Mouse (Mus musculus) MEL (cell line): ENCODE measurements at regions not wholly inside any gene's neighbourhood (a gene's known extent, or its start where the extent isn't known, plus 50 kb on each side); places are given as distances from the start of the nearest gene placed in this dataset.

ENCODE experiments used
- BHLHE40 ChIP-seq: IDR thresholded peaks from 2 replicates; pipeline ENCODE4 v1.6.1; 2012; ENCODE audit warnings: low read depth, mild to moderate bottlenecking, inconsistent platforms, low read length, improper control_type of control experiment, borderline replicate concordance
- CHD2 ChIP-seq: IDR thresholded peaks from 2 replicates; pipeline ENCODE4 v1.6.1; 2011; ENCODE audit warnings: low read length, improper control_type of control experiment
- CTCF ChIP-seq, 3 experiments: IDR thresholded peaks in 2 of 3; conservative IDR thresholded peaks in 1 of 3; 2 replicates each; pipeline ENCODE4 v1.5.1; 2011 to 2012; ENCODE audit warnings: low read length in 3 of 3, low read depth in 2 of 3, mild to moderate bottlenecking in 2 of 3, improper control_type of control experiment in 1 of 3, inconsistent platforms in 1 of 3, mixed read lengths in 1 of 3, moderate library complexity in 1 of 3; ENCODE audit not compliant: control insufficient read depth in 1 of 3, insufficient read depth in 1 of 3, poor library complexity in 1 of 3, severe bottlenecking in 1 of 3
- EP300 ChIP-seq, 2 experiments: IDR thresholded peaks; 2 replicates each; pipeline ENCODE4 v1.6.1; 2011; ENCODE audit warnings: improper control_type of control experiment in 2 of 2, low read length in 2 of 2, low read depth in 1 of 2, mild to moderate bottlenecking in 1 of 2
- GATA1 ChIP-seq: IDR thresholded peaks from 2 replicates; pipeline ENCODE4 v1.6.1; 2011; ENCODE audit warnings: low read depth, low read length, improper control_type of control experiment
- MAX ChIP-seq: IDR thresholded peaks from 2 replicates; pipeline ENCODE4 v1.6.1; 2011; ENCODE audit warnings: low read length, improper control_type of control experiment
- MYC ChIP-seq: IDR thresholded peaks from 2 replicates; pipeline ENCODE4 v1.6.1; 2011; ENCODE audit warnings: low read depth, mild to moderate bottlenecking, low read length, improper control_type of control experiment, moderate library complexity
- POLR2A ChIP-seq, 2 experiments: IDR thresholded peaks; 2 replicates each; pipeline ENCODE4 v1.6.1; 2011 to 2012; ENCODE audit warnings: low read length in 2 of 2, mild to moderate bottlenecking in 2 of 2, control low read depth in 1 of 2, improper control_type of control experiment in 1 of 2, low read depth in 1 of 2, moderate library complexity in 1 of 2; ENCODE audit not compliant: control insufficient read depth in 1 of 2, insufficient read depth in 1 of 2, poor library complexity in 1 of 2
- POLR2AphosphoS2 ChIP-seq: IDR thresholded peaks from 2 replicates; pipeline ENCODE4 v1.6.1; 2011; ENCODE audit warnings: low read length, improper control_type of control experiment
- ZC3H11A ChIP-seq: IDR thresholded peaks from 2 replicates; pipeline ENCODE4 v1.6.1; 2012; ENCODE audit warnings: low read depth, mild to moderate bottlenecking, inconsistent platforms, low read length, improper control_type of control experiment

GRCm38 (mm10) chr14:100357131-100357530 is 72.7 kb upstream of the Klf12 start:
- TF ChIP-seq GATA1: no peak
- TF ChIP-seq POLR2A (IDR thresholded peaks at IDR 0.05; ENCODE audit: control insufficient read depth in 1 of 2, insufficient read depth in 1 of 2, low read depth in 1 of 2, low read length in 2 of 2, poor library complexity in 1 of 2): no peak
- no peak for TF ChIP-seq CTCF (IDR thresholded peaks at IDR 0.05 in 2 of 3, conservative IDR thresholded peaks at IDR 0.05 in 1 of 3; ENCODE audit: control insufficient read depth in 1 of 3, insufficient read depth in 1 of 3, low read depth in 2 of 3, low read length in 3 of 3, poor library complexity in 1 of 3, severe bottlenecking in 1 of 3)
- TF ChIP-seq ZC3H11A: no peak
- no peak for TF ChIP-seq BHLHE40
- TF ChIP-seq MYC: no peak
- no peak for TF ChIP-seq POLR2AphosphoS2
- no peak for TF ChIP-seq CHD2
- TF ChIP-seq MAX: no peak
- TF ChIP-seq EP300 (IDR thresholded peaks at IDR 0.05; ENCODE audit: low read depth in 1 of 2, low read length in 2 of 2): no peak
